Mouse (Mus musculus) bone marrow macrophage, adult 2 months (primary cell): ENCODE results near the gene Pik3ip1.

Experiments
- CTCF ChIP-seq: IDR thresholded peaks from 2 replicates; pipeline ENCODE4 v1.5.1; 2012; ENCODE audit warnings: low read depth, mild to moderate bottlenecking, low read length, moderate library complexity
- POLR2A ChIP-seq: IDR thresholded peaks from 2 replicates; pipeline ENCODE4 v1.6.1; 2012; ENCODE audit warnings: mild to moderate bottlenecking, low read depth, low read length, borderline replicate concordance

- TF ChIP-seq CTCF, result peak; percentile 86
- no peak for TF ChIP-seq POLR2A
Measured at GRCm38 (mm10) chr11:3347091-3347834, 17.1 kb downstream of the Pik3ip1 start.
